In genomic region chr8:128156221-128156620, GRCm38 (mm10) we compare ENCODE assay signal across 17 mouse cellular contexts.
DNase-seq lines count a peak whose midpoint lies in the region; ATAC-seq lines count a peak whose summit lies in the region.
"Had no signal": no experiment of that assay in that cellular context is flagged by ENCODE, and none has a peak within 500 bp of the region (broad histone marks: within the 10 kb centered on the region; RNA-seq: fewer than 3 reads in every experiment).

No protein-coding gene starts in this region.

- H3K4me3 ChIP-seq in forebrain, embryonic 14.5 days (ENCODE audit: low read depth, low read length), result no peak overlapping the region
- H3K4me3 ChIP-seq in forebrain, embryonic 15.5 days, result no peak overlapping the region
- no peak overlapping the region for H3K4me3 ChIP-seq in hindbrain, embryonic 13.5 days
- H3K4me3 ChIP-seq in hindbrain, embryonic 16.5 days (ENCODE audit: low read length), result no peak overlapping the region
- no peak overlapping the region for H3K4me3 ChIP-seq in limb, embryonic 10.5 days
- H3K4me3 ChIP-seq: midbrain, embryonic 10.5 days; neural tube, embryonic 13.5 days had no signal

- no peak; the same call in 1 of the 2 replicates for ATAC-seq in forebrain, embryonic 14.5 days
- no peak for ATAC-seq in forebrain, embryonic 15.5 days (replicated peaks)
- ATAC-seq in hindbrain, embryonic 13.5 days (ENCODE audit: low FRiP score), result no peak
- no peak for ATAC-seq in hindbrain, embryonic 16.5 days

- H3K36me3 ChIP-seq in forebrain, embryonic 14.5 days (ENCODE audit: control insufficient read depth, insufficient read depth, low read length), result no peaks in the 10 kb centered on the region
- no peaks in the 10 kb centered on the region for H3K36me3 ChIP-seq in forebrain, embryonic 15.5 days
- H3K36me3 ChIP-seq in hindbrain, embryonic 13.5 days, result no peaks in the 10 kb centered on the region
- no peaks in the 10 kb centered on the region for H3K36me3 ChIP-seq in hindbrain, embryonic 16.5 days (ENCODE audit: control insufficient read depth, insufficient read depth, low read length)
- H3K36me3 ChIP-seq in limb, embryonic 10.5 days, result no peaks in the 10 kb centered on the region
- H3K36me3 ChIP-seq: midbrain, embryonic 10.5 days; neural tube, embryonic 13.5 days had no signal

- no peaks in the 10 kb centered on the region for H3K27me3 ChIP-seq in forebrain, embryonic 14.5 days (replicated peaks; ENCODE audit: control insufficient read depth, insufficient read depth, low read length)
- no peaks in the 10 kb centered on the region for H3K27me3 ChIP-seq in forebrain, embryonic 15.5 days
- H3K27me3 ChIP-seq in hindbrain, embryonic 13.5 days, result no peaks in the 10 kb centered on the region
- no peaks in the 10 kb centered on the region for H3K27me3 ChIP-seq in hindbrain, embryonic 16.5 days (replicated peaks; ENCODE audit: control insufficient read depth, insufficient read depth, low read length)
- H3K27me3 ChIP-seq in limb, embryonic 10.5 days (ENCODE audit: low read depth, poor library complexity, severe bottlenecking), result no peaks in the 10 kb centered on the region
- H3K27me3 ChIP-seq: neural tube, embryonic 13.5 days had no signal

- no peak overlapping the region for H3K4me2 ChIP-seq in forebrain, embryonic 14.5 days (ENCODE audit: low read length)
- no peak overlapping the region for H3K4me2 ChIP-seq in forebrain, embryonic 15.5 days (replicated peaks)
- H3K4me2 ChIP-seq in hindbrain, embryonic 13.5 days, result no peak overlapping the region
- no peak overlapping the region for H3K4me2 ChIP-seq in hindbrain, embryonic 16.5 days (ENCODE audit: low read length)
- H3K4me2 ChIP-seq: neural tube, embryonic 13.5 days had no signal

- H3K9me3 ChIP-seq in forebrain, embryonic 14.5 days (replicated peaks; ENCODE audit: control insufficient read depth, low read length), result no peaks in the 10 kb centered on the region
- H3K9me3 ChIP-seq in forebrain, embryonic 15.5 days, result no peaks in the 10 kb centered on the region
- H3K9me3 ChIP-seq in hindbrain, embryonic 13.5 days, result no peaks in the 10 kb centered on the region
- H3K9me3 ChIP-seq in hindbrain, embryonic 16.5 days (ENCODE audit: control insufficient read depth, low read length), result no peaks in the 10 kb centered on the region
- no peaks in the 10 kb centered on the region for H3K9me3 ChIP-seq in limb, embryonic 10.5 days (replicated peaks)
- H3K9me3 ChIP-seq: midbrain, embryonic 10.5 days; neural tube, embryonic 13.5 days had no signal

- H3K9ac ChIP-seq in forebrain, embryonic 14.5 days (ENCODE audit: low read length), result no peak overlapping the region
- H3K9ac ChIP-seq in forebrain, embryonic 15.5 days (replicated peaks), result no peak overlapping the region
- no peak overlapping the region for H3K9ac ChIP-seq in hindbrain, embryonic 13.5 days
- no peak overlapping the region for H3K9ac ChIP-seq in hindbrain, embryonic 16.5 days (ENCODE audit: low read depth, low read length)
- H3K9ac ChIP-seq: neural tube, embryonic 13.5 days had no signal

- no peaks in the 10 kb centered on the region for H3K4me1 ChIP-seq in forebrain, embryonic 14.5 days (ENCODE audit: control insufficient read depth, insufficient read depth, low read length)
- H3K4me1 ChIP-seq in forebrain, embryonic 15.5 days, result no peaks in the 10 kb centered on the region
- no peaks in the 10 kb centered on the region for H3K4me1 ChIP-seq in hindbrain, embryonic 13.5 days (replicated peaks)
- no peaks in the 10 kb centered on the region for H3K4me1 ChIP-seq in hindbrain, embryonic 16.5 days (ENCODE audit: control insufficient read depth, insufficient read depth, low read depth, low read length)
- H3K4me1 ChIP-seq in limb, embryonic 10.5 days, result peaks cover 11% of the 10 kb centered on the region
- H3K4me1 ChIP-seq: neural tube, embryonic 13.5 days had no signal

- DNase-seq in forebrain, embryonic 14.5 days (ENCODE audit: low spot score), result peak; percentile 19
- DNase-seq in limb, embryonic 10.5 days (ENCODE audit: low spot score), result peak; percentile 34
- DNase-seq in layer of hippocampus, adult 18-20 months (ENCODE audit: low spot score in 2 of 2), result no peak
- DNase-seq in frontal cortex, postnatal 36 days (ENCODE audit: low spot score in 2 of 2), result no peak
- DNase-seq: adrenal gland, postnatal 14 days; cerebellum, adult 9-10 months; gastrocnemius, postnatal 36 days; kidney, adult 9 months; kidney, postnatal 4 days; lung, adult 18-20 months; lung, postnatal 4 days; thymus, postnatal 25 days had no signal

- WGBS in forebrain, embryonic 14.5 days, result 0% methylated on average over 3 of the region's 3 CpGs
- 12% methylated on average over 3 of the region's 3 CpGs for WGBS in forebrain, embryonic 15.5 days
- WGBS in hindbrain, embryonic 13.5 days, result 28% methylated on average over 3 of the region's 3 CpGs
- WGBS in hindbrain, embryonic 16.5 days, result 32% methylated on average over 3 of the region's 3 CpGs
- WGBS in limb, embryonic 10.5 days, result 24% methylated on average over 3 of the region's 3 CpGs

- no peak overlapping the region for H3K27ac ChIP-seq in forebrain, embryonic 14.5 days (ENCODE audit: low read depth, low read length)
- H3K27ac ChIP-seq in forebrain, embryonic 15.5 days (replicated peaks), result no peak overlapping the region
- H3K27ac ChIP-seq in hindbrain, embryonic 13.5 days, result 0 out of 2 replicates have a peak overlapping the region, but pooled peaks have one; percentile 26
- H3K27ac ChIP-seq in hindbrain, embryonic 16.5 days (ENCODE audit: low read depth, low read length), result no peak overlapping the region
- H3K27ac ChIP-seq in limb, embryonic 10.5 days, result peak overlapping the region; percentile 50; the same call in 1 of the 2 replicates
- H3K27ac ChIP-seq: midbrain, embryonic 10.5 days; neural tube, embryonic 13.5 days had no signal

Comparison
In these comparisons a context has a peak if more than half of its experiments do, and no peak if none do; other contexts are left out.
1. H3K27ac ChIP-seq: peak in hindbrain, embryonic 13.5 days (single experiment) and limb, embryonic 10.5 days (single experiment); none in forebrain, embryonic 14.5 days (single experiment), forebrain, embryonic 15.5 days (single experiment) and hindbrain, embryonic 16.5 days (single experiment).
2. DNase-seq: peak in forebrain, embryonic 14.5 days (single experiment) and limb, embryonic 10.5 days (single experiment); none in layer of hippocampus, adult 18-20 months (0 of 2) and frontal cortex, postnatal 36 days (0 of 2).